Mouse (Mus musculus) central nervous system, embryonic 11.5 days (tissue): ENCODE measurements around the gene Dusp1. TPM values are rescaled to one million over a fixed set of nuclear protein-coding genes. Genes with fewer than 3 reads are reported as not detected.

Source experiments
- polyA plus RNA-seq: library from polyadenylated mRNA; depleted of rRNA; stranded (reverse); fragments of >200 nt; gene quantifications from 2 replicates; pipeline ENCODE4 v1.2.3, GENCODE M21; 2012; rRNA removed

The Dusp1 gene
- 27.4 and 28.9 TPM in 2 replicates for polyA plus RNA-seq

GRCm38 (mm10) chr17:26561651-26562181 lies at the start of gene Dusp1:
Gene Dusp1, minus strand, starts transcription at chr17:26562128.

GRCm38 (mm10) chr17:26561290-26561640 lies 663 bp downstream of the Dusp1 start, which contains the start of gene Ergic1:
Gene Ergic1, plus strand, starts transcription at chr17:26561489.

Other genes starting within 250 kb of the Dusp1 start
- 1.7 and 2.2 TPM in 2 replicates for gene Neurl1b, start 147.3 kb downstream of the Dusp1 start, polyA plus RNA-seq
- gene Ergic1, start 639 bp downstream of the Dusp1 start, polyA plus RNA-seq, result 64.1 and 156 TPM in 2 replicates
- 70.6 and 101 TPM in 2 replicates for gene Atp6v0e, start 101.1 kb upstream of the Dusp1 start, polyA plus RNA-seq
- 3.3 and 5.5 TPM in 2 replicates for gene Crebrf, start 153.5 kb upstream of the Dusp1 start, polyA plus RNA-seq
- 29.7 and 43.9 TPM in 2 replicates for gene Bnip1, start 218.9 kb upstream of the Dusp1 start, polyA plus RNA-seq